Mouse (Mus musculus) cortical plate, adult 2 months (tissue): ENCODE measurements at regions not wholly inside any gene's neighbourhood (a gene's known extent, or its start where the extent isn't known, plus 50 kb on each side); places are given as distances from the start of the nearest gene placed in this dataset.

ENCODE experiments used
- CTCF ChIP-seq: fragments of 200-500 bp; IDR thresholded peaks from 2 replicates; pipeline ENCODE4 v1.5.1; 2011; ENCODE audit warnings: mild to moderate bottlenecking, control low read depth, low read length; ENCODE audit not compliant: insufficient read depth; ENCODE audit errors: extremely low read depth
- POLR2A ChIP-seq: fragments of 200-500 bp; IDR thresholded peaks from 2 replicates; pipeline ENCODE4 v1.6.1; 2011; ENCODE audit warnings: mild to moderate bottlenecking, low read length, control low read depth; ENCODE audit not compliant: insufficient read depth; ENCODE audit errors: extremely low read depth

DNA sequence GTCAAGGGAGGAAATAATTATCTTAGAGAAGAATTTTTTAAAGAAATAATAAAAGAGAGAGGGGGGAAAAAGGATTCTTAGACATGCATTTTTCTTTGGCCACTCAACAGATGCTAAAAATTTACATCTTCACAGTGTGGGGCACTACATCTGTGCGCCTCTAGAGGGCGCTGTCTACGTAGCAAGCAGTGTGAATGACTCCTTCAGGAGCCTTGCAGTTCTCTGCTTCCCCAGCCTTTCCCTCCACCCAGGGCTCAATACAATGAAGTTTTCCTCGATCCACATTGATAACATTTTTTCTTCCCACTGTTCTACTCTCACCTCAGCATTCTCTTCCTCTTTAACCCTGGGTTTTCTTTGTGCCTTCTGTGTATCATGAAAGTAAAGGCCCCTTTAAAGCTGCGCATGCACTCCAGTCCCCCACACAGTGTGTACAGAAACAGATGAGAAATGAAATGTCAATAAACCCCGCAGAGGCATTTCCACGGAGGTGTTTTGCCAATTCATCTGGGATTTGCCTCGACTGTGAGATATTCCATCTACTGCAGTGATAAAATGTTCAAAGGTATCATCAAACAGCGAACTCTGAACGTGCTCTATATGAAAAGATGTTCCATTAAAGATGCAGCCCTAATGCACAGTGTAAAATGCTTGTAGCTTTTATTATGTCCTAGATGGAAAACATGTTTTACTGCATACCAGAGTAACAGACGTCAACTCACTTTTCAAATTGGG is 181.2 kb downstream of the Rdh14 start:
- TF ChIP-seq CTCF (0 out of 2 replicates have a peak, but pooled peaks have one; percentile 35), POLR2A (no peak)
